Mouse (Mus musculus) embryonic facial prominence, embryonic 15.5 days (tissue): ENCODE data around the gene Tfap4. TPM values are rescaled to one million over a fixed set of nuclear protein-coding genes. Genes with fewer than 3 reads are reported as not detected.

Experiments
- ATAC-seq: fragments of 200-750 bp; cut with Nextera tagmentation; 2 replicates; pipeline ENCODE4 v1.8.0; 2017; ENCODE audit warnings: low read depth, moderate TSS enrichment; ENCODE audit not compliant: insufficient number of reproducible peaks, low FRiP score, low TSS enrichment
- H3K27ac ChIP-seq: fragments of 300-500 bp; sonication (generic); replicated peaks from 2 replicates; pipeline ENCODE4 v1.5.1; 2015; ENCODE audit warnings: mild to moderate bottlenecking, inconsistent platforms
- H3K27me3 ChIP-seq: fragments of 300-500 bp; sonication (generic); 2 replicates; pipeline ENCODE4 v1.6.1; 2015; ENCODE audit warnings: inconsistent platforms
- H3K36me3 ChIP-seq: fragments of 300-500 bp; sonication (generic); 2 replicates; pipeline ENCODE4 v1.6.1; 2015; ENCODE audit warnings: mild to moderate bottlenecking, inconsistent platforms
- H3K4me1 ChIP-seq: fragments of 300-500 bp; sonication (generic); 2 replicates; pipeline ENCODE4 v1.6.1; 2015; ENCODE audit warnings: inconsistent platforms
- H3K4me2 ChIP-seq: fragments of 300-500 bp; sonication (generic); replicated peaks from 2 replicates; pipeline ENCODE4 v1.6.1; 2015; ENCODE audit warnings: mild to moderate bottlenecking, inconsistent platforms
- H3K4me3 ChIP-seq: fragments of 300-500 bp; sonication (generic); replicated peaks from 2 replicates; pipeline ENCODE4 v1.5.1; 2015; ENCODE audit warnings: mild to moderate bottlenecking, inconsistent platforms
- H3K9ac ChIP-seq: fragments of 300-500 bp; sonication (generic); 2 replicates; pipeline ENCODE4 v1.6.1; 2015; ENCODE audit warnings: inconsistent platforms
- H3K9me3 ChIP-seq: fragments of 300-500 bp; sonication (generic); replicated peaks from 2 replicates; pipeline ENCODE4 v1.6.1; 2016; ENCODE audit warnings: inconsistent platforms
- WGBS: fragments of 180-500 bp; shearing (Covaris S2); methylation state at CpG from one replicate; pipeline ENCODE4 v1.1.7; 2015; 5-methylcytosine and 5-hydroxymethylcytosine counted together
- polyA plus RNA-seq: library from polyadenylated mRNA; unstranded; fragments of >200 nt; fragmentation: Nextera tagmentation; extraction: Ambion mirVana; gene quantifications from 2 replicates; pipeline ENCODE4 v1.2.1, GENCODE M21; 2015

The Tfap4 gene
- polyA plus RNA-seq = 23.6 and 24.5 TPM in 2 replicates

DNA sequence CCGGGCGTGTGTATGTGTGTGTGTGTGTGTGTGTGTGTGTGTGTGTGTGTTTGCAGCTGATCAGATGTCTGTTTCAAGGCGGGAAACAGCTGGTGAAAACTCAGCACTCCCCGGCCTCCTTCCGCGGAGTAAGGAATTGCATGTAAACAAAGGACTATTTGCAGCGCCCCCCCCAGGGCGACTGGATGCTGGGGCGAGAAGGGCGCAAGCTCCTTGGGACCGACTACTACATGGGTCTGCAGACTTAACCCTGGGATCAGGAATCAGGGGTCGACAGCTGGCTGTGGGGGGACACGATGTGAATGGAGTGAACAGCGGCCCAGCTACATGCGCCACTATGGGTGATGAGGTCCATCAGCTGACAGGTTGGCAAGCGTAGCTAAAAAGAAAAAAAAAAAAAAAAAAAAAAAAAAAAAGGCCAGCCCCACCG, at the start of gene Tfap4:
Tfap4 (minus strand) TSS at position 140 of the 430 bp plus-strand sequence.
- Histone ChIP-seq H3K9me3 (no peaks in the 10 kb centered on the region), H3K4me3 (peak within 1 kb of the TSS; percentile 60), H3K4me2 (peak within 1 kb of the TSS; percentile 90), H3K27me3 (no peaks in the 10 kb centered on the region), H3K27ac (peak within 1 kb of the TSS; percentile 96), H3K9ac (peak within 1 kb of the TSS; percentile 55), H3K4me1 (peaks cover 31% of the 10 kb centered on the region), H3K36me3 (0 out of 2 replicates have a peak, but pooled peaks cover 4% of the 10 kb centered on the region)
- peak; percentile 34; the same call in 1 of the 2 replicates for ATAC-seq
- 0% methylated on average over 17 of the region's 17 CpGs for WGBS

GRCm38 (mm10) chr16:4608532-4609059, 48.9 kb upstream of the Tfap4 start:
- ATAC-seq = no peak
- H3K9ac ChIP-seq = no peak overlapping the region
- H3K4me2 ChIP-seq = no peak overlapping the region
- no peak overlapping the region for H3K4me3 ChIP-seq
- no peaks in the 10 kb centered on the region for H3K27me3 ChIP-seq
- WGBS = 80% methylated on average over 19 of the region's 19 CpGs
- no peaks in the 10 kb centered on the region for H3K9me3 ChIP-seq
- H3K27ac ChIP-seq = no peak overlapping the region
- peaks cover 51% of the 10 kb centered on the region for H3K4me1 ChIP-seq
- peaks cover 40% of the 10 kb centered on the region for H3K36me3 ChIP-seq

DNA sequence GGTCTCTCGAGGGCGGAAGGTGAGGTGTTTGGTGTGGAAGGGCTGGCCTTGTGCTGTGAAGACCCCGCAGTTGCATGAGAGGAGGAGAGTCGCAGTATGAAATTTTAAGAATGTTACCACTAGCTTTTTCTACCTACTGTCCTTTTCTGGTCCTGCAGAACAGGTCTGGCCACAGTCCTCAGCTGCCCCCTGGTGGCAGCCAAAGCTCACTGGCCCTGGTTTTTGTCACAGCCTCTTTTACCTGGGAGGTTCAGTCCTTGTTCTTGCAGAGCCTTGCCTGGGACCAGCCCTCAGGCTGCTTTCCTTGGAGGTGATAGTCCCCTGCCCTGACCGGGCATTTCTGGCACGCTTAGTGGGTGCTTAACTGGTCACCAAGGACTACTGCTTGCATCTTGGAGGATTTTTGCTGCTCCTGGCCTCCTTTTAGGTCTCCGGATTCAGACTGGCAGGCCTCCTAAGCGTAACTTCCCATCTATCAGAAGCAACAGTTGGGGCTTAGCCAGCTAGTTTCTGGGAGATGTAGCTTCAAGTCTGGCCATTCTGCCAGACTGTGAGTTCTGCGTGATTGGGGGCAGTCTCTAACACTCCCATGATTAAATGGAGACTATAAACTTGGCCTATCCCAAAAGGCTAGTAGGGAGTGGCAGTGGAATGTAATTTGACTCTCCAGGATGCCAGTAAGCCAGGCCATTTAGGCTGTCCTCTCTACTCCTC, 48.3 kb upstream of the Tfap4 start:
- Histone ChIP-seq H3K9ac (no peak overlapping the region), H3K4me1 (peaks cover 57% of the 10 kb centered on the region), H3K36me3 (peaks cover 34% of the 10 kb centered on the region), H3K4me2 (no peak overlapping the region), H3K27ac (no peak overlapping the region), H3K4me3 (no peak overlapping the region), H3K27me3 (no peaks in the 10 kb centered on the region), H3K9me3 (no peaks in the 10 kb centered on the region)
- WGBS = 43% methylated on average over 9 of the region's 9 CpGs
- no peak for ATAC-seq

DNA sequence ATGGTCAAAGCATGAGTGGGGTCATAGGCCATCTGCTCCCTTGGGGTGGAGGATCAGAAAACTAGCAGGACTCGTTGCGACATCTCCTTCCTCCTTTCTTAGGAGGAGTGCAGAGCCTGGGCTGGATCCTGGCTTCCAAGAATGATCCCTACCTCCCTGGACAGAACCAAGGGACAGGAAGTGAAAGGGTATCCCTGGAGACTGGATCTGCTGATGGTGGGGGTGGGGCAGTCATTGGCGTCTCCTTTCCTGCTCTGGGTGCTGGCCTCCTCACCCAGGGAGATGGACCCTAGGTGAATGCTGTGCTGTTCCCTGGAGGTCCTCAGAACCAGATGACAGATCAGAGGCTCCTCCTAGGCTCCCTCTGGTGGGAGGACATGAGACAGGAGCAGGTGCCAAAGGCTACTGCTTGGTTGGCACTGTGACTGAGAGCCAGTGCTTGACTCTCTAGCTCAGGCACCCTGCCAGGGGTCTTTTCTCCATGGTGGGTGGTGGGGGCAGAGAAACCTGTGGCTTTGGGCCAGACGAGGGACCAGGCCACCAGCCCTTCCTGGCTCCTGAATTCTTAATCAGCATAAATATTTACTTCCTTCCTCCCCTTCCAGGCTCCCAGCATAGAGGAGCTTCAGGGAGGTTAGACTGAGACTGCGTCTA, 46.9 kb upstream of the Tfap4 start:
- H3K4me2 ChIP-seq = no peak overlapping the region

GRCm38 (mm10) chr16:4605514-4606131, 46.0 kb upstream of the Tfap4 start:
- ATAC-seq = no peak
- Histone ChIP-seq H3K27me3 (no peaks in the 10 kb centered on the region), H3K9me3 (no peaks in the 10 kb centered on the region), H3K4me2 (no peak overlapping the region), H3K9ac (no peak overlapping the region), H3K4me3 (no peak overlapping the region), H3K36me3 (peaks cover 16% of the 10 kb centered on the region; the same call in 1 of the 2 replicates), H3K27ac (0 out of 2 replicates have a peak overlapping the region, but pooled peaks have one; percentile 17), H3K4me1 (peaks cover 77% of the 10 kb centered on the region)
- WGBS = 36% methylated on average over 13 of the region's 13 CpGs

More for the DNA sequence above, 46.9 kb upstream of the Tfap4 start:
- Histone ChIP-seq H3K36me3 (peaks cover 24% of the 10 kb centered on the region), H3K9ac (no peak overlapping the region), H3K27me3 (no peaks in the 10 kb centered on the region), H3K4me3 (no peak overlapping the region), H3K27ac (no peak overlapping the region), H3K9me3 (no peaks in the 10 kb centered on the region), H3K4me1 (peaks cover 69% of the 10 kb centered on the region)
- no peak for ATAC-seq
- WGBS = 27% methylated on average over 5 of the region's 5 CpGs

DNA sequence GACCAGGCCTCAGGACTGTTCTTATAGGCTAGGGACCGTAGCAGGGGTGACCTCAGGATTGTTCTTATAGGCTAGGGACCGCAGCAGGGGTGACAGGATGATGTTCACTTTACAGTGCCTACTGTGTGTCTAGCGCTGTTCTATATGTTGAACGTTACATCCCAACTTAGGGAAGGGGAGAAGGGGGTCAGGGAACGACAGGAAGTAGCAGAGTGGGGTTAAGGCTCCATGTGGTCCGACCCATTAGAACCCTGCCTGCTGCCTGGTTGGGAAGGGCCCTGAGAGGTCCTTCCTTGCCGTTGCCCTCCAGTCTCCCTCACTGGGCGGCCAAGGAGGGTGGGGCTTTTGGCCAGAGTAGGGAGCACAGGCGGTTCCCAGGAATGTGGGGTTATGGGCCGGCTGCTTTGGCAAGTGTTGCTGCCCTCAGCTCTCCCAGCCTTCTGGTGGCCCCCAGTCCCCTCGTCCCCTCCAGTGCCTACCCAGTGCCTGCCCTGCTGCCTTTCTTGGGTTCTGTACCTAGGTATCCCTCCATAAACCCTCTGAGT, 44.7 kb upstream of the Tfap4 start:
- H3K27ac ChIP-seq = 0 out of 2 replicates have a peak overlapping the region, but pooled peaks have one; percentile 11
- no peak overlapping the region for H3K4me3 ChIP-seq
- no peak overlapping the region for H3K9ac ChIP-seq
- peaks cover 89% of the 10 kb centered on the region for H3K4me1 ChIP-seq
- 61% methylated on average over 11 of the region's 11 CpGs for WGBS
- H3K27me3 ChIP-seq = no peaks in the 10 kb centered on the region
- H3K4me2 ChIP-seq = no peak overlapping the region
- no peak for ATAC-seq
- no peaks in the 10 kb centered on the region for H3K9me3 ChIP-seq
- H3K36me3 ChIP-seq = peaks cover 5% of the 10 kb centered on the region; the same call in 1 of the 2 replicates

DNA sequence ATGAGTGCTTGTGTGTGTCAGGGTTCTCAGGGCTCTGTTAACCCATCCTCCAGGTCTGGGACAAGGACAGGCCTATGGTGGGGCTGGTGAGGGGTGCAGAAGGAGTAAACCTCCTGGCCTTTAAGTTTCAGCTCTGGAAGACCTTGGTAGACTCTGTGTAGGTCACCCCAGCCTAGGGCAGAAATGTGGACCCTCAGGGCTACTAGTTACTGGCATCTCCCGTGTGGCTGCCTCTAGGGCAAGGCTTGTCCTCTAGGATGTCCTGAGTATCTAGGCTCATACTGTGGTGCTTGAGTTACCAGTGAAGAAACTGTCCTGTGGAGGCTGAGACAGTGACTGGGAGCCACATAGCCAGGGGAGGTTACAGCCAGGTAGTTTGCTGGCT, 43.8 kb upstream of the Tfap4 start:
- peak overlapping the region; percentile 24 for H3K27ac ChIP-seq
- H3K4me3 ChIP-seq = no peak overlapping the region
- no peak overlapping the region for H3K9ac ChIP-seq
- ATAC-seq = no peak
- peaks cover 96% of the 10 kb centered on the region for H3K4me1 ChIP-seq
- no peaks in the 10 kb centered on the region for H3K27me3 ChIP-seq
- peaks cover 2% of the 10 kb centered on the region; the same call in 1 of the 2 replicates for H3K36me3 ChIP-seq
- H3K9me3 ChIP-seq = no peaks in the 10 kb centered on the region
- H3K4me2 ChIP-seq = no peak overlapping the region
- WGBS = 36% methylated on average over 1 of the region's 1 CpGs

DNA sequence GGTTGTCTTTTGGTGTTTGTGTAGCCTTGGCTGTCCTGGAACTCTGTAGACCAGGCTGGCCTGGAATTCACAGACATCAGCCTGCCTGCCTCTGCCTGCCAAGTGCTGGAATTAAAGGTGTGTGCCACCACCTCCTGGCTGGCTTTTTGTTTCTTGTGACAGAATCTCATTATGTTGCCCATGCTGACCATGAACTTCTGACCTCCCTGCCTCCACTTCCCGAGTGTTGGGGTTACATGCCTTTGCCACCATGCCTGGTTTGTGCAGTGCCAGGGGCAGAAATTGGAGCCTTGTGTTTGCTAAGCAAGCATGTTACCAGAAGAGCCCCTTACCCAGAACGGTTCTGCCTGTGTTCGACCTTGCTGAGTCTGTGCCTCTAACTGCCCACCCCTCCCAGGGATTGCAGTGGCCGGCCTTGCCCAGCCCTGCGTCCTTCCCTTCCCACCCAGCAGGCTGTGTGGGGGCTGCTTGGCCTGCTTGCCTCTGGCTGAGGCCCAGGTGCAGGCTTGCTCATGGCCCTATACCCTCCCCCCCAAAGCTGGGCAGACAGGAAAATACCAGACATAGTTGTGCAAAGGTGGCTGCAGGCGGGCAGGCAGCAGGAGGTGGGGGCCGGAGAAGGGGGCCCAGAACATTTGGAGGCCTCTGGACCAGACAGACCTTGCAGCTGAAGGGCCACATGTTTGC, 43.3 kb upstream of the Tfap4 start:
- Histone ChIP-seq H3K27me3 (no peaks in the 10 kb centered on the region), H3K27ac (peak overlapping the region; percentile 24), H3K36me3 (no peaks in the 10 kb centered on the region; the same call in 1 of the 2 replicates), H3K9ac (no peak overlapping the region), H3K9me3 (no peaks in the 10 kb centered on the region), H3K4me2 (no peak overlapping the region), H3K4me1 (peaks cover 96% of the 10 kb centered on the region), H3K4me3 (no peak overlapping the region)
- 13% methylated on average over 7 of the region's 7 CpGs for WGBS
- 0 out of 2 replicates have a peak, but pooled peaks have one; percentile 17 for ATAC-seq

- no peak for ATAC-seq
These were observed 42.5 kb upstream of the Tfap4 start for GRCm38 (mm10) chr16:4602189-4602588.

DNA sequence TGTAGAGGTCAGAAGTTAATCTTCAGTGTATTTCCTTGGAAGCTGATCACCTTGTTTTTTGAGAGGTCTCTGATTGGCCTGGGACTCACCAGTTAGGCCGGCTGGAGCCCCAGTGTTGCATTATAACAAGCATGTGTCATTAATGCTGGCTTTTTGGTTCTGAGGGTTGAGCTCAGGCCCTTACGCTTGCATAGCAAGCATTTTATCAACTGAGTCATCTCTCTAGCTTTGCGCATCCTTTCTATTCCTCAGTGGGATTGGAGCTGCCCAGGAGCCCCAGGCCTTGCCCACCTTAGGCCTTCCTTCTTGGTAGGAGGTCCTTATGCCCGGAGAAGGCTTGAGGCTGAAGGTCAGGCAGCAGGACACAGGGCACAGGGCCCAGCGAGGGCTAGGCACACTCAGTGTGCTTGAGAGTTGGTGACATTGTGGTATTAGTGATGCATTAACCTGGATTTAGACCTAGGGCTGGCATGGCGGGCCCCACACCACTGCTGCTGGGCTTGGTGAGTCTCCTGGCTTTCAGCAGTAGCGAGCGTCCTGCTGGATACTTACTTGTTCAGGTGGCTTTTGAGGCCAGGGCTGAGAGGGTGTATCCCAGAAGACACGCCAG, 41.2 kb upstream of the Tfap4 start:
- H3K4me1 ChIP-seq = peaks cover 96% of the 10 kb centered on the region
- H3K4me2 ChIP-seq = no peak overlapping the region
- no peak for ATAC-seq
- WGBS = 74% methylated on average over 9 of the region's 9 CpGs
- H3K9ac ChIP-seq = no peak overlapping the region
- H3K4me3 ChIP-seq = no peak overlapping the region
- H3K27me3 ChIP-seq = no peaks in the 10 kb centered on the region
- H3K27ac ChIP-seq = no peak overlapping the region
- H3K36me3 ChIP-seq = no peaks in the 10 kb centered on the region; the same call in 1 of the 2 replicates
- H3K9me3 ChIP-seq = no peaks in the 10 kb centered on the region

More at GRCm38 (mm10) chr16:4602189-4602588, 42.5 kb upstream of the Tfap4 start:
- Histone ChIP-seq H3K9ac (no peak overlapping the region), H3K4me3 (no peak overlapping the region), H3K9me3 (no peaks in the 10 kb centered on the region), H3K27ac (peak overlapping the region; percentile 24; the same call in 1 of the 2 replicates), H3K27me3 (no peaks in the 10 kb centered on the region), H3K4me2 (no peak overlapping the region), H3K4me1 (peaks cover 96% of the 10 kb centered on the region), H3K36me3 (no peaks in the 10 kb centered on the region; the same call in 1 of the 2 replicates)
- WGBS = 25% methylated on average over 3 of the region's 3 CpGs
